In the genomic region with DNA sequence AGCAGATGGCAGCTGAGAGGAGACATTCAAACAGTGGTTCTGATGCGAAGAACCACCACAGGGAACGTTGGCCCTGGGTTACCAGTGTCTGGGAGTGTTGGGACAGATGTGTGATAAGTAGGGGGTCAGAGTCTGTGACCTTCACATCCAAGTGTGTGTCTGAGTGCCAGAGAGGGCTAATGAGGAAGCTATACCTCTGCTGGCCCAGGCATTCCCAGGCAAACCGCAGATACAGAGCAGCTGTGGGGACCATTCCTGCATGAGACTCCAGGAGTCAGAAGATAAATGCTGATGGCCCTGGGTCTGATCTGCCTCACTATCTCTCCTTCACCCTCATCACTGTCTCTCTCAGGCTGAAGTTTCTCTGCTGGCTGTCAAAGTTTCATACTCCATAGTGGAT, we compare ENCODE assay signal across 30 mouse cellular contexts. TPM values are rescaled to one million over a fixed set of nuclear protein-coding genes. Genes with fewer than 3 reads are reported as not detected.
"Had no signal": no experiment of that assay in that cellular context is flagged by ENCODE, and none has a peak within 500 bp of the region (broad histone marks: within the 10 kb centered on the region; RNA-seq: fewer than 3 reads in every experiment).

No protein-coding gene starts in this region.

- H3K27ac ChIP-seq: embryonic facial prominence, embryonic 10.5 days; embryonic facial prominence, embryonic 12.5 days; embryonic facial prominence, embryonic 13.5 days; embryonic facial prominence, embryonic 15.5 days; forebrain, embryonic 10.5 days; forebrain, embryonic 12.5 days; forebrain, embryonic 13.5 days; forebrain, embryonic 15.5 days; gastrocnemius, adult 2 months; heart, adult 2 months had no signal

- H3K4me3 ChIP-seq: embryonic facial prominence, embryonic 10.5 days; embryonic facial prominence, embryonic 12.5 days; embryonic facial prominence, embryonic 13.5 days; embryonic facial prominence, embryonic 15.5 days; erythroblast, embryonic 14.5 days; forebrain, embryonic 10.5 days; forebrain, embryonic 12.5 days; forebrain, embryonic 13.5 days; forebrain, embryonic 15.5 days; gastrocnemius, adult 2 months; heart, adult 2 months had no signal

- H3K4me2 ChIP-seq: embryonic facial prominence, embryonic 12.5 days; embryonic facial prominence, embryonic 13.5 days; embryonic facial prominence, embryonic 15.5 days; forebrain, embryonic 12.5 days; forebrain, embryonic 13.5 days; forebrain, embryonic 15.5 days had no signal

- H3K9ac ChIP-seq: embryonic facial prominence, embryonic 12.5 days; embryonic facial prominence, embryonic 13.5 days; embryonic facial prominence, embryonic 15.5 days; forebrain, embryonic 12.5 days; forebrain, embryonic 13.5 days; forebrain, embryonic 15.5 days; forebrain, postnatal 0 days had no signal

- DNase-seq: cerebellum, adult 18-20 months; cerebellum, adult 2 months; cerebellum, adult 8-10 months; cerebellum, adult 9-10 months; cerebellum, adult 9-11 months; cerebellum, postnatal 10 days; cerebellum, postnatal 14 days; cerebellum, postnatal 25 days; cerebellum, postnatal 36 days; embryo, embryonic 11 days; forebrain, postnatal 0 days; gastrocnemius, adult 2 months; gastrocnemius, postnatal 10 days; gastrocnemius, postnatal 14 days; gastrocnemius, postnatal 25 days; gastrocnemius, postnatal 36 days; heart, adult 18-20 months; heart, adult 2 months had no signal

- H3K9me3 ChIP-seq: embryonic facial prominence, embryonic 10.5 days; embryonic facial prominence, embryonic 12.5 days; embryonic facial prominence, embryonic 13.5 days; embryonic facial prominence, embryonic 15.5 days; forebrain, embryonic 10.5 days; forebrain, embryonic 13.5 days; forebrain, embryonic 15.5 days had no signal

- H3K27me3 ChIP-seq: embryonic facial prominence, embryonic 12.5 days; embryonic facial prominence, embryonic 13.5 days; embryonic facial prominence, embryonic 15.5 days; forebrain, embryonic 12.5 days; forebrain, embryonic 13.5 days; forebrain, embryonic 15.5 days had no signal

- H3K36me3 ChIP-seq: embryonic facial prominence, embryonic 10.5 days; embryonic facial prominence, embryonic 12.5 days; embryonic facial prominence, embryonic 13.5 days; embryonic facial prominence, embryonic 15.5 days; forebrain, embryonic 10.5 days; forebrain, embryonic 12.5 days; forebrain, embryonic 15.5 days had no signal

- ATAC-seq: forebrain, embryonic 13.5 days; forebrain, embryonic 14.5 days; forebrain, embryonic 15.5 days; forebrain, embryonic 16.5 days; forebrain, postnatal 0 days had no signal

- H3K4me1 ChIP-seq: embryonic facial prominence, embryonic 13.5 days; embryonic facial prominence, embryonic 15.5 days had no signal

RNA-seq across cellular contexts. Expression of a gene that starts 57.6 kb away (rescaled TPM):
- total RNA-seq: common myeloid progenitor, adult 5-6 weeks; forebrain, postnatal 0 days had no signal
- polyA plus RNA-seq: erythroblast, embryonic 14.5 days had no signal
